Mouse (Mus musculus) forebrain, embryonic 16.5 days (tissue): ENCODE results near the gene Gm37419. TPM values are rescaled to one million over a fixed set of nuclear protein-coding genes. Genes with fewer than 3 reads are reported as not detected.

Experiments
- ATAC-seq: fragments of 200-750 bp; cut with Nextera tagmentation; 2 replicates; pipeline ENCODE4 v1.8.0; 2017; ENCODE audit warnings: mild to moderate bottlenecking, moderate library complexity
- H3K27ac ChIP-seq: fragments of 300-500 bp; sonication (generic); 2 replicates; pipeline ENCODE4 v1.5.1; 2014; ENCODE audit warnings: low read length, control low read depth
- H3K27me3 ChIP-seq: fragments of 300-500 bp; sonication (generic); replicated peaks from 2 replicates; pipeline ENCODE4 v1.6.1; 2014; ENCODE audit warnings: low read length; ENCODE audit not compliant: control insufficient read depth, insufficient read depth
- H3K36me3 ChIP-seq: fragments of 300-500 bp; sonication (generic); 2 replicates; pipeline ENCODE4 v1.6.1; 2014; ENCODE audit not compliant: control insufficient read depth, insufficient read depth
- H3K4me1 ChIP-seq: fragments of 300-500 bp; sonication (generic); replicated peaks from 2 replicates; pipeline ENCODE4 v1.6.1; 2014; ENCODE audit warnings: low read length; ENCODE audit not compliant: control insufficient read depth, insufficient read depth
- H3K4me2 ChIP-seq: fragments of 300-500 bp; sonication (generic); 2 replicates; pipeline ENCODE4 v1.6.1; 2014; ENCODE audit warnings: mild to moderate bottlenecking, low read length, control low read depth
- H3K4me3 ChIP-seq: fragments of 300-500 bp; sonication (generic); replicated peaks from 2 replicates; pipeline ENCODE4 v1.5.1; 2014; ENCODE audit warnings: mild to moderate bottlenecking, low read length, control low read depth
- H3K9ac ChIP-seq: fragments of 300-500 bp; sonication (generic); replicated peaks from 2 replicates; pipeline ENCODE4 v1.6.1; 2014; ENCODE audit warnings: low read depth, low read length, control low read depth
- H3K9me3 ChIP-seq: fragments of 300-500 bp; sonication (generic); 2 replicates; pipeline ENCODE4 v1.6.1; 2016; ENCODE audit warnings: low read length; ENCODE audit not compliant: control insufficient read depth
- WGBS: fragments of 180-500 bp; shearing (Covaris S2); extraction: QIAGEN DNeasy Blood & Tissue Kit; methylation state at CpG from one replicate; pipeline ENCODE4 v1.1.7; 2014; 5-methylcytosine and 5-hydroxymethylcytosine counted together
- polyA plus RNA-seq: library from polyadenylated mRNA; unstranded; fragments of >200 nt; fragmentation: Nextera tagmentation; extraction: Ambion mirVana; gene quantifications from 2 replicates; pipeline ENCODE4 v1.2.1, GENCODE M21; 2015

Gene Gm37419
- polyA plus RNA-seq, 1 experiment from 2014 or later = not detected

GRCm38 (mm10) chr16:23977732-23978131 is 10.6 kb upstream of the Gm37419 start:
- no peaks in the 10 kb centered on the region for H3K36me3 ChIP-seq
- H3K4me3 ChIP-seq = no peak overlapping the region
- H3K9me3 ChIP-seq = no peaks in the 10 kb centered on the region
- H3K4me1 ChIP-seq = peaks cover 21% of the 10 kb centered on the region
- peaks cover 7% of the 10 kb centered on the region for H3K27me3 ChIP-seq
- H3K4me2 ChIP-seq = no peak overlapping the region
- no peak overlapping the region for H3K9ac ChIP-seq
- H3K27ac ChIP-seq = no peak overlapping the region
- WGBS = 84% methylated on average over 3 of the region's 3 CpGs
- ATAC-seq = no peak

- no peak for ATAC-seq
- Histone ChIP-seq H3K27me3 (peaks cover 7% of the 10 kb centered on the region), H3K4me1 (peaks cover 28% of the 10 kb centered on the region), H3K9ac (no peak overlapping the region), H3K27ac (no peak overlapping the region), H3K36me3 (no peaks in the 10 kb centered on the region), H3K4me3 (no peak overlapping the region), H3K4me2 (no peak overlapping the region), H3K9me3 (no peaks in the 10 kb centered on the region)
- 67% methylated on average over 4 of the region's 4 CpGs for WGBS
These were observed 9.8 kb upstream of the Gm37419 start for GRCm38 (mm10) chr16:23978495-23978894.

GRCm38 (mm10) chr16:23979446-23979845 is 8.8 kb upstream of the Gm37419 start:
- Histone ChIP-seq H3K4me3 (no peak overlapping the region), H3K4me1 (peaks cover 34% of the 10 kb centered on the region), H3K27ac (no peak overlapping the region), H3K4me2 (no peak overlapping the region), H3K27me3 (peaks cover 7% of the 10 kb centered on the region), H3K36me3 (no peaks in the 10 kb centered on the region), H3K9ac (no peak overlapping the region), H3K9me3 (no peaks in the 10 kb centered on the region)
- 90% methylated on average over 9 of the region's 9 CpGs for WGBS
- ATAC-seq = no peak

- no peaks in the 10 kb centered on the region for H3K9me3 ChIP-seq
- no peak overlapping the region for H3K27ac ChIP-seq
- WGBS = 11% methylated on average over 11 of the region's 11 CpGs
- peaks cover 41% of the 10 kb centered on the region for H3K4me1 ChIP-seq
- H3K9ac ChIP-seq = no peak overlapping the region
- H3K27me3 ChIP-seq = peaks cover 11% of the 10 kb centered on the region
- peak overlapping the region; percentile 89 for H3K4me2 ChIP-seq
- peak overlapping the region; percentile 79 for H3K4me3 ChIP-seq
- ATAC-seq = no peak
- H3K36me3 ChIP-seq = no peaks in the 10 kb centered on the region
These were observed 7.9 kb upstream of the Gm37419 start for GRCm38 (mm10) chr16:23980201-23980870.

- Histone ChIP-seq H3K27me3 (peaks cover 11% of the 10 kb centered on the region), H3K27ac (no peak overlapping the region), H3K4me3 (peak overlapping the region; percentile 79), H3K4me2 (peak overlapping the region; percentile 89), H3K9ac (peak overlapping the region; percentile 51), H3K4me1 (peaks cover 44% of the 10 kb centered on the region), H3K36me3 (no peaks in the 10 kb centered on the region), H3K9me3 (no peaks in the 10 kb centered on the region)
- WGBS = 1% methylated on average over 32 of the region's 32 CpGs
- no peak for ATAC-seq
These were observed 7.1 kb upstream of the Gm37419 start for GRCm38 (mm10) chr16:23980991-23981720.

DNA sequence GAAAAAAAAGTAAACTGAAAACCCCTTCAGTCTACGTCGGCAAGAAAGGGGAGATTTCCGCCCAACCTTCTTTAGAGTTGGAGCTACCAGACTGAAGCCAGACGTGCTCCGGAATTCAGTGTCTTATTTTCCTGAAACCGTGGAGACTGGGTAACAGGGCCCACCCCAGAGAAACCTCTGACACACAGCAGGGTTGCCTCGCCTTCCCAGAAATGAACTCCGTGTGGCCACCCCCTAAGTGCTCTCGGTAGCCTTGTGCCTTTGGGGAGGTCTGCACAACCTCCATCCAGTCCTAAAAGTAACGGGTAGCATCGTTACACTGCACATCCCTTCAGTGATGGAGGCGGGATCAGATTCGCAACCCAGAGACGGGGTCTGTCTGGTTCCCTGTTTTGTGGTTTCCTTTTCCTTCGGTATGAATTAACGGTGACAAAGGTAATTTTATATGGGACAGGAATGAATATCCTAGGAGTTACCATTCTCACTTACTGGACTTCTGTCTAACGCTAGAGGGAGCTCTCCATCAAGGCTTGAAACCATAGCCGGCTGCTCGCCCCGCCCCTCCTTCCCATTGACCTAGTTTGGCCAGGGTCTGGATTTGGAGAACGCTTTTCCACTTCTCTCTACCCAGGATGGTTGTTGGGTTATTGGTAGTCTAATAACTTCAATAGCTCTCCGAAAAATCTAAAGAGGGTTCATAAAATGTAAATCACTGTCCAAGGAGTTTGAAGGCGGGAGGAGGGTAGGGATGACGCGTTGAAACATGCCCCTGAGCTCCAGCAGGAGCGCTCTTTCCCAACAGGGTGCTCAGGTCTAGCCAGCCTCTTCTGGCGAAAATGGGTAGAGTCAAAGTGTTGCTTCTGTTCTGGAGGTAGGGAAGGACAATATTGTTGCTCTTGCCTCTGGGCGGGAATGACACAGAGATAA is 6.1 kb upstream of the Gm37419 start:
- Histone ChIP-seq H3K4me2 (peak overlapping the region; percentile 89), H3K27ac (peak overlapping the region; percentile 51; the same call in 1 of the 2 replicates), H3K27me3 (peaks cover 14% of the 10 kb centered on the region), H3K4me1 (peaks cover 48% of the 10 kb centered on the region), H3K9ac (peak overlapping the region; percentile 42), H3K36me3 (no peaks in the 10 kb centered on the region), H3K4me3 (peak overlapping the region; percentile 79), H3K9me3 (no peaks in the 10 kb centered on the region)
- peak; percentile 73 for ATAC-seq
- 3% methylated on average over 28 of the region's 28 CpGs for WGBS

- H3K36me3 ChIP-seq = no peaks in the 10 kb centered on the region
- H3K27ac ChIP-seq = peak overlapping the region; percentile 51
- under 1% methylated on average over 33 of the region's 33 CpGs for WGBS
- H3K4me1 ChIP-seq = peaks cover 48% of the 10 kb centered on the region
- H3K9me3 ChIP-seq = no peaks in the 10 kb centered on the region
- peak overlapping the region; percentile 42 for H3K9ac ChIP-seq
- peak overlapping the region; percentile 89 for H3K4me2 ChIP-seq
- H3K4me3 ChIP-seq = peak overlapping the region; percentile 79
- H3K27me3 ChIP-seq = peaks cover 14% of the 10 kb centered on the region
- no peak for ATAC-seq
These were observed 5.2 kb upstream of the Gm37419 start for GRCm38 (mm10) chr16:23982891-23983588.

DNA sequence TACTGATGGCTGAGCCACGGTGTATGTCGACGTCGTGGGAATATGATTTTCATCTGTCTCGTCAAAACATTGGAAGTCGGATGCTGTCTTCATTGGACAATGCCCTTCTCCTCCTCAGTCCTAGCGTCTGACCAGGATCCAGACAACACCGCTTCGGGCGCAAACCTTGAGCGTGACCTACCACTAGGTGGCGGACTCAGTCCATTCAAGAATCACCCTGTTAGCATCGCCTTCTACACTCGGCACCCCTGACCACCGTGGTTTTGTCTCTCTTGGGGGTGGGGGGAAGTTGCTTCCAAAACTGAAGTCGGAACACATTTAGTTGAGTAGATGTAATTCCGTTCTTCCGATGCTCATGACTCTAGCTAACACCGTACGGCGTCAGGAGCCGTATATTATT is 4.1 kb upstream of the Gm37419 start:
- ATAC-seq = peak; percentile 34
- peaks cover 48% of the 10 kb centered on the region for H3K4me1 ChIP-seq
- peak overlapping the region; percentile 89 for H3K4me2 ChIP-seq
- under 1% methylated on average over 22 of the region's 22 CpGs for WGBS
- no peaks in the 10 kb centered on the region for H3K36me3 ChIP-seq
- no peaks in the 10 kb centered on the region for H3K9me3 ChIP-seq
- peaks cover 11% of the 10 kb centered on the region for H3K27me3 ChIP-seq
- no peak overlapping the region; the same call in 1 of the 2 replicates for H3K9ac ChIP-seq
- peak overlapping the region; percentile 79 for H3K4me3 ChIP-seq
- peak overlapping the region; percentile 13; the same call in 1 of the 2 replicates for H3K27ac ChIP-seq
